Mouse (Mus musculus): ENCODE results near the gene Prlh.

DNA sequence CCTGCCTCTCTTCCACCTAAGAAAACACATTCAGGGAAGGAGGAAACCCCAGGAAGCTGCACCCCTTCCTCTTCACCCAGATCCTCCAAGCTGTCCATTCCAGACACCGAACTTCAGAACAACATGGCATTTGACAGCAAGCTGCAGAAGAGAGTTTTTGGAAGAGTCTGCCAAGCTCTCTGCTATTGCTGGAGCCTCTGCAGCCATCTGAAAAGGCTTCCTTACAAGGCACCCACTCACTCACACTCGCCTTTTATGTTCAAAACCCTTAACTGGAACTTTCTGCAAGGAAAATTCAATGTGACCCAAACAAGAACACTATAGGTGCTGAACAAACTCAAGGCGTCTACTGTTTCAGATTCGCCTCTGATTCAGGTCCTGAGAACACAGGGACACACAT lies 15.7 kb downstream of the Prlh start:
- TF ChIP-seq CTCF (IDR thresholded peaks at IDR 0.05; ENCODE audit: low read depth) (no peak), EP300 (IDR thresholded peaks at IDR 0.05; ENCODE audit: low read depth) (no peak)
